Mouse (Mus musculus) hindbrain, embryonic 15.5 days (tissue): ENCODE data around the gene Ebf1. TPM values are rescaled to one million over a fixed set of nuclear protein-coding genes. Genes with fewer than 3 reads are reported as not detected.
A peak's percentile ranks its signal among the peaks of the same experiment; 100 is the strongest.

Source experiments
- ATAC-seq: fragments of 200-750 bp; cut with Nextera tagmentation; 2 replicates; pipeline ENCODE4 v1.8.0; 2017; ENCODE audit warnings: low read depth, moderate number of reproducible peaks, moderate TSS enrichment; ENCODE audit not compliant: low FRiP score
- H3K27ac ChIP-seq: fragments of 300-500 bp; sonication (generic); replicated peaks from 2 replicates; pipeline ENCODE4 v1.5.1; 2015; ENCODE audit warnings: mild to moderate bottlenecking, inconsistent platforms
- H3K27me3 ChIP-seq: fragments of 300-500 bp; sonication (generic); 2 replicates; pipeline ENCODE4 v1.6.1; 2015; ENCODE audit warnings: control low read depth, inconsistent platforms
- H3K36me3 ChIP-seq: fragments of 300-500 bp; sonication (generic); 2 replicates; pipeline ENCODE4 v1.6.1; 2015; ENCODE audit warnings: control low read depth, inconsistent platforms
- H3K4me1 ChIP-seq: fragments of 300-500 bp; sonication (generic); replicated peaks from 2 replicates; pipeline ENCODE4 v1.6.1; 2015; ENCODE audit warnings: control low read depth, inconsistent platforms
- H3K4me2 ChIP-seq: fragments of 300-500 bp; sonication (generic); 2 replicates; pipeline ENCODE4 v1.6.1; 2015; ENCODE audit warnings: moderate library complexity, mild to moderate bottlenecking, inconsistent platforms
- H3K4me3 ChIP-seq: fragments of 300-500 bp; sonication (generic); 2 replicates; pipeline ENCODE4 v1.5.1; 2015; ENCODE audit warnings: mild to moderate bottlenecking, inconsistent platforms
- H3K9ac ChIP-seq: fragments of 300-500 bp; sonication (generic); 2 replicates; pipeline ENCODE4 v1.6.1; 2015; ENCODE audit warnings: inconsistent platforms
- H3K9me3 ChIP-seq: fragments of 300-500 bp; sonication (generic); 2 replicates; pipeline ENCODE4 v1.6.1; 2016; ENCODE audit warnings: control low read depth, inconsistent platforms
- WGBS: fragments of 180-500 bp; shearing (Covaris S2); methylation state at CpG from one replicate; pipeline ENCODE4 v1.1.7; 2015; 5-methylcytosine and 5-hydroxymethylcytosine counted together
- polyA plus RNA-seq: library from polyadenylated mRNA; unstranded; fragments of >200 nt; fragmentation: Nextera tagmentation; extraction: Ambion mirVana; gene quantifications from 2 replicates; pipeline ENCODE4 v1.2.1, GENCODE M21; 2015

The Ebf1 gene
- polyA plus RNA-seq, 1 experiment from 2014 or later, result 139 TPM

- Histone ChIP-seq H3K4me1 (peaks cover 18% of the 10 kb centered on the region), H3K4me2 (no peak overlapping the region), H3K36me3 (no peaks in the 10 kb centered on the region), H3K27me3 (no peaks in the 10 kb centered on the region), H3K4me3 (no peak overlapping the region), H3K9ac (no peak overlapping the region), H3K9me3 (no peaks in the 10 kb centered on the region), H3K27ac (no peak overlapping the region)
- ATAC-seq, result no peak
- 67% methylated on average over 4 of the region's 4 CpGs for WGBS
These were observed 21.2 kb downstream of the Ebf1 start for GRCm38 (mm10) chr11:44638193-44638754.

- Histone ChIP-seq H3K36me3 (no peaks in the 10 kb centered on the region), H3K4me3 (no peak overlapping the region), H3K27ac (no peak overlapping the region), H3K4me2 (no peak overlapping the region), H3K27me3 (no peaks in the 10 kb centered on the region), H3K9me3 (no peaks in the 10 kb centered on the region), H3K9ac (no peak overlapping the region), H3K4me1 (peaks cover 4% of the 10 kb centered on the region)
- 34% methylated on average over 2 of the region's 2 CpGs for WGBS
- no peak for ATAC-seq
These were observed 24.4 kb downstream of the Ebf1 start for GRCm38 (mm10) chr11:44641496-44641895.

- Histone ChIP-seq H3K27me3 (no peaks in the 10 kb centered on the region), H3K4me2 (no peak overlapping the region), H3K36me3 (no peaks in the 10 kb centered on the region), H3K9me3 (no peaks in the 10 kb centered on the region), H3K4me3 (no peak overlapping the region), H3K4me1 (peaks cover 30% of the 10 kb centered on the region), H3K27ac (no peak overlapping the region), H3K9ac (no peak overlapping the region)
- 36% methylated on average over 8 of the region's 8 CpGs for WGBS
- 0 out of 2 replicates have a peak, but pooled peaks have one; percentile 47 for ATAC-seq
These were observed 37.4 kb downstream of the Ebf1 start for GRCm38 (mm10) chr11:44654340-44655019.

- H3K9ac ChIP-seq, result no peak overlapping the region
- WGBS, result 26% methylated on average over 5 of the region's 5 CpGs
- no peaks in the 10 kb centered on the region for H3K9me3 ChIP-seq
- H3K4me3 ChIP-seq, result no peak overlapping the region
- no peaks in the 10 kb centered on the region for H3K27me3 ChIP-seq
- H3K27ac ChIP-seq, result no peak overlapping the region
- H3K4me1 ChIP-seq, result peaks cover 29% of the 10 kb centered on the region
- no peak overlapping the region for H3K4me2 ChIP-seq
- ATAC-seq, result no peak
- H3K36me3 ChIP-seq, result no peaks in the 10 kb centered on the region
These were observed 38.4 kb downstream of the Ebf1 start for GRCm38 (mm10) chr11:44655468-44655867.

- peaks cover 24% of the 10 kb centered on the region for H3K4me1 ChIP-seq
- no peak for ATAC-seq
- H3K27ac ChIP-seq, result no peak overlapping the region
- no peak overlapping the region for H3K9ac ChIP-seq
- H3K9me3 ChIP-seq, result no peaks in the 10 kb centered on the region
- H3K4me2 ChIP-seq, result no peak overlapping the region
- no peaks in the 10 kb centered on the region for H3K27me3 ChIP-seq
- H3K36me3 ChIP-seq, result no peaks in the 10 kb centered on the region
- no peak overlapping the region for H3K4me3 ChIP-seq
These were observed 39.8 kb downstream of the Ebf1 start for GRCm38 (mm10) chr11:44656916-44657315.

GRCm38 (mm10) chr11:44657833-44658395 lies 40.8 kb downstream of the Ebf1 start:
- no peak overlapping the region for H3K27ac ChIP-seq
- peaks cover 28% of the 10 kb centered on the region for H3K4me1 ChIP-seq
- 21% methylated on average over 6 of the region's 6 CpGs for WGBS

GRCm38 (mm10) chr11:44661875-44662274 lies 44.8 kb downstream of the Ebf1 start:
- H3K9me3 ChIP-seq, result no peaks in the 10 kb centered on the region
- peaks cover 43% of the 10 kb centered on the region for H3K4me1 ChIP-seq
- no peak overlapping the region for H3K27ac ChIP-seq
- H3K4me2 ChIP-seq, result no peak overlapping the region
- 86% methylated on average over 5 of the region's 5 CpGs for WGBS
- no peak overlapping the region for H3K4me3 ChIP-seq
- H3K9ac ChIP-seq, result no peak overlapping the region
- no peak for ATAC-seq
- no peaks in the 10 kb centered on the region for H3K27me3 ChIP-seq
- H3K36me3 ChIP-seq, result no peaks in the 10 kb centered on the region

More at GRCm38 (mm10) chr11:44657833-44658395, 40.8 kb downstream of the Ebf1 start:
- Histone ChIP-seq H3K27me3 (no peaks in the 10 kb centered on the region), H3K36me3 (no peaks in the 10 kb centered on the region), H3K4me3 (no peak overlapping the region), H3K9ac (no peak overlapping the region), H3K9me3 (no peaks in the 10 kb centered on the region), H3K4me2 (no peak overlapping the region)
- no peak for ATAC-seq

GRCm38 (mm10) chr11:44663609-44664141 lies 46.6 kb downstream of the Ebf1 start:
- H3K4me1 ChIP-seq, result peaks cover 33% of the 10 kb centered on the region
- H3K27ac ChIP-seq, result no peak overlapping the region
- H3K36me3 ChIP-seq, result no peaks in the 10 kb centered on the region
- H3K9me3 ChIP-seq, result no peaks in the 10 kb centered on the region
- no peak for ATAC-seq
- no peaks in the 10 kb centered on the region for H3K27me3 ChIP-seq
- no peak overlapping the region for H3K4me3 ChIP-seq
- H3K9ac ChIP-seq, result no peak overlapping the region
- H3K4me2 ChIP-seq, result no peak overlapping the region
- WGBS, result 29% methylated on average over 4 of the region's 4 CpGs

- WGBS, result 2% methylated on average over 18 of the region's 18 CpGs
- peaks cover 33% of the 10 kb centered on the region for H3K4me1 ChIP-seq
These were observed 48.1 kb downstream of the Ebf1 start for GRCm38 (mm10) chr11:44665156-44665682.

GRCm38 (mm10) chr11:44665741-44666531 lies 48.8 kb downstream of the Ebf1 start:
- ATAC-seq, result no peak
- H3K4me2 ChIP-seq, result peak overlapping the region; percentile 55
- H3K27ac ChIP-seq, result no peak overlapping the region
- H3K9ac ChIP-seq, result no peak overlapping the region
- no peak overlapping the region for H3K4me3 ChIP-seq
- H3K27me3 ChIP-seq, result no peaks in the 10 kb centered on the region
- H3K4me1 ChIP-seq, result peaks cover 33% of the 10 kb centered on the region
- no peaks in the 10 kb centered on the region for H3K36me3 ChIP-seq
- no peaks in the 10 kb centered on the region for H3K9me3 ChIP-seq
- 41% methylated on average over 7 of the region's 7 CpGs for WGBS

More at GRCm38 (mm10) chr11:44665156-44665682, 48.1 kb downstream of the Ebf1 start:
- Histone ChIP-seq H3K27me3 (no peaks in the 10 kb centered on the region), H3K9ac (peak overlapping the region; percentile 15; the same call in 1 of the 2 replicates), H3K4me3 (peak overlapping the region; percentile 20), H3K36me3 (no peaks in the 10 kb centered on the region), H3K27ac (peak overlapping the region; percentile 52; the same call in 1 of the 2 replicates), H3K4me2 (peak overlapping the region; percentile 55), H3K9me3 (no peaks in the 10 kb centered on the region)
- ATAC-seq, result peak; percentile 77

GRCm38 (mm10) chr11:44666741-44667140 lies 49.6 kb downstream of the Ebf1 start:
- no peaks in the 10 kb centered on the region for H3K9me3 ChIP-seq
- no peak for ATAC-seq
- no peaks in the 10 kb centered on the region for H3K27me3 ChIP-seq
- no peak overlapping the region for H3K4me2 ChIP-seq
- H3K27ac ChIP-seq, result no peak overlapping the region
- no peaks in the 10 kb centered on the region for H3K36me3 ChIP-seq
- H3K9ac ChIP-seq, result no peak overlapping the region
- H3K4me3 ChIP-seq, result no peak overlapping the region
- peaks cover 33% of the 10 kb centered on the region for H3K4me1 ChIP-seq
- WGBS, result 55% methylated on average over 4 of the region's 4 CpGs
